Mouse (Mus musculus) layer of hippocampus, adult 8-10 months (tissue): ENCODE data around the gene Rad51d. TPM values are rescaled to one million over a fixed set of nuclear protein-coding genes. Genes with fewer than 3 reads are reported as not detected.
A peak's percentile ranks its signal among the peaks of the same experiment; 100 is the strongest.

Experiments used
- DNase-seq, 2 experiments: peaks; one replicate each; pipeline ENCODE4 v3.0.0; 2022; ENCODE audit warnings: low spot score in 2 of 2
- total RNA-seq, 4 experiments: library from RNA; stranded (reverse); gene quantifications; 2 replicates each; pipeline ENCODE4 v1.2.4; 2022

Rad51d gene
- total RNA-seq, 4 experiments from 2014 or later, result 15.1 to 18.6 (median 17.1) TPM

DNA sequence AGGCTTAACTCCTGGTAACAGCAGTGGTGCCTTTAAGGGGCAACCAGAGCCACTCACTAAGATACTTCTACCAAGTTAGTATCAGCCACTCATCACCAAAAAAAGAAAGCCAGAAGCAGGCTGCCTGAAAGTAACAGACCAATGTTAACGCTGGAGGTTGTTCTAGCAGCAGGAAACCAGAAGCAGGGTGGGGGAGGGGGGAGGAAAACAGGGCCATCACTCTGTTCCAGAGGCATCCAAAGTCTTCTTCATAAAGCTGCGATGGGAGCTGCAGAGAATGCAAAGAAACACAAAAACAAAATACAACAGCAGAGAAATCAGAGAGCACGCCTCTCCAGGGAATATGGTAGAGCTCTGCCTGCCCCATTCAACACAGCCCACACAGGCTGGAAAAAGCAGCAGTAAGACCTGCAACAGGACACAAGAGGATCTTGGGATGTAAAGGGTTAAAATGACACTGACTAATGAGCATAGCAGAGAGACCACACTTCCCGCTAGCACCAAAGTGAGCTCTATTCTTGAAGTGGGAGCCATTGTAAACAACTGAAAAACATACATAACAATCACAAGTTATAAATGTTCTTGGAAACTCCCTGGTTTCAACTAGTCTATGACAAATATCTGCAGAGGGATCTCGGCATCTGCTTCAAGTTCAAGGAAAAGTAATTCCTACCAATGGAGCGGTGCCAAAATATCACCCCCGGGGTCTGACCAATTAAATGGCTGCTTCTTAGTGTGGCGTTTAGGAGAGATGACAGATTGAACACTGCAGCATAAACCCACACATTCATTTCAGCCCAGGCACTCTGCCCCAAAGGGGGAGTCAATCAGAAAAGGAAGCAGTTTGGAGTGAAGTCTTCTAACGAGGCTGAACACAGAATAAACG is 59.2 kb downstream of the Rad51d start:
- peak; percentile 45 to 47 for DNase-seq

DNA sequence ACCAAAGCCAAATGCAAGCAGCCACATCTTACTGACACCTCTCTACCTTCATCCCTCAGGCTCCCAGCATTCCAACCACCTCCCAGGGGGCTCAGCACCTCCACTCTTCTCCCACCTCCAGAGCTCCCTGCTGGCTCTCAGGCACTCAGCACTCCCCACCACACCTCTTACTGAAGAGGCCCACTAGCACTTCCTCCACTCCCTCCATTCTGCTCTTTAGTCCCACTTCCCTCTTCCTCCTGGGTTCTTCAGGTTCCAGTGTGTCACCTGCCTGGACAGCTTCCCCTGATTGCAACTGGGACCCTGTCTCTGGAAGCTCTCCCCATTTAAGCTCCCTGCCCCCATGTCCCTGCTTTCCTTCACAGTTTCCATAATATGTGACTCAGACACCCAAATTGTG is 63.6 kb downstream of the Rad51d start:
- no peak for DNase-seq

Other genes starting within 250 kb of the Rad51d start
- gene Cct6b, start 126.3 kb downstream of the Rad51d start, total RNA-seq, result under 1 TPM; 0.26 to 0.48 (median 0.39) TPM
- 10 to 100 TPM; 11.3 to 15.8 (median 14.8) TPM for gene Zfp830, start 126.3 kb downstream of the Rad51d start, total RNA-seq
- 10 to 100 TPM; 23.9 to 31.5 (median 26.7) TPM for gene Lig3, start 109.5 kb downstream of the Rad51d start, total RNA-seq
- gene Rffl, start 19.4 kb downstream of the Rad51d start, total RNA-seq, result 10 to 100 TPM; 12.1 to 16.0 (median 14.8) TPM
- gene Fndc8, start 1.5 kb upstream of the Rad51d start, total RNA-seq, result not detected
- 10 to 100 TPM; 39.5 to 51.7 (median 46.7) TPM for gene Nle1, start 17.8 kb upstream of the Rad51d start, total RNA-seq
- 1 to 10 TPM; 1.2 to 2.6 (median 1.6) TPM for gene Unc45b, start 19.9 kb upstream of the Rad51d start, total RNA-seq
- gene Slfn5, start 60.7 kb upstream of the Rad51d start, total RNA-seq, result 1 to 10 TPM; 4.1 to 6.8 (median 5.0) TPM
- gene Slfn9, start 101.2 kb upstream of the Rad51d start, total RNA-seq, result 1 to 10 TPM in 2 of 4 experiments, under 1 TPM in 2; 0.23 to 1.7 (median 0.92) TPM
- gene Slfn8, start 130.2 kb upstream of the Rad51d start, total RNA-seq, result 1 to 10 TPM in 2 of 4 experiments, under 1 TPM in 2; 0.23 to 2.6 (median 1.1) TPM
- gene Slfn2, start 174.5 kb upstream of the Rad51d start, total RNA-seq, result 1 to 10 TPM in 2 of 4 experiments, under 1 TPM in 2; 0.43 to 2.9 (median 0.97) TPM
- gene Slfn1, start 226.2 kb upstream of the Rad51d start, total RNA-seq, result not detected